ENCODE assay signal across 9 mouse cellular contexts in the genomic region with DNA sequence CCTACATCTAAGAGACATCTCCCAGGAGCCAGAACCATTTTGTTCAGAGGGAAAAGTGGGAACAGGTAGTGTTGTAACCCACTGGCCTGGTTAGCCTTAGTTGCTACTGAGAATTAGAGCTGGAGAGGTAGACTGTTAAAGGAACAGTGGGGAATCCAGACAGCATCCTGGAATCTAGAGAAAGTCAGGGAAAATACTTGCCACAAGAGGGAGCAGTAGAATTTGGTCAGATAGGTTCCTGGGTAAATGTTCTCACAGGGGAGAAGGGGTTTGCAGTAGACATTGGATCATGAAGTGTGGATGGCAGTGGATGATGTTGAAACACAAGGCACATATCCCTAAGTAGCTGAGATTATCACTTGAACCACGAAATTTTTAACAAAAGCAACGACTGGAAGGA.
DNase-seq lines count a peak whose midpoint lies in the region; ATAC-seq and TF ChIP-seq lines count a peak whose summit lies in the region.
"Had no signal": no experiment of that assay in that cellular context is flagged by ENCODE, and none has a peak within 500 bp of the region (broad histone marks: within the 10 kb centered on the region; RNA-seq: fewer than 3 reads in every experiment).

No protein-coding gene starts in this region.

- H3K9me3 ChIP-seq in kidney, postnatal 0 days (replicated peaks; ENCODE audit: low read length), result no peaks in the 10 kb centered on the region
- H3K9me3 ChIP-seq: embryonic facial prominence, embryonic 12.5 days had no signal

- no peak overlapping the region for H3K4me3 ChIP-seq in kidney, postnatal 0 days (replicated peaks; ENCODE audit: low read depth, low read length)
- H3K4me3 ChIP-seq: embryonic facial prominence, embryonic 12.5 days had no signal

- 0 out of 2 replicates have a peak, but pooled peaks cover 7% of the 10 kb centered on the region for H3K4me1 ChIP-seq in kidney, postnatal 0 days (replicated peaks; ENCODE audit: insufficient read depth, low read length)

- no peak for TF ChIP-seq POLR2A in brain, embryonic 14.5 days (IDR thresholded peaks at IDR 0.05; ENCODE audit: borderline replicate concordance, extremely low read depth, insufficient read depth, insufficient read length, poor library complexity, severe bottlenecking)

- H3K9ac ChIP-seq in kidney, postnatal 0 days (ENCODE audit: low read depth, low read length), result no peak overlapping the region
- H3K9ac ChIP-seq: embryonic facial prominence, embryonic 12.5 days had no signal

- H3K27me3 ChIP-seq in kidney, postnatal 0 days (ENCODE audit: insufficient read depth, low read length), result 0 out of 2 replicates have a peak, but pooled peaks cover 1% of the 10 kb centered on the region

- no peak for ATAC-seq in kidney, postnatal 0 days (replicated peaks; ENCODE audit: low FRiP score, low read depth)
- no peak for ATAC-seq in megakaryocyte, adult 5-6 weeks (ENCODE audit: poor library complexity, severe bottlenecking)

- peak; percentile 90 for TF ChIP-seq CTCF in kidney, postnatal 0 days (IDR thresholded peaks at IDR 0.05; ENCODE audit: low read depth)
- peak; percentile 44; the same call in 1 of the 2 replicates for TF ChIP-seq CTCF in brain, embryonic 14.5 days (IDR thresholded peaks at IDR 0.05; ENCODE audit: borderline replicate concordance, extremely low read depth, insufficient read depth, insufficient read length)

- peak; percentile 56 to 81 for DNase-seq in cerebellum, postnatal 10 days
- DNase-seq in cerebellum, adult 9-11 months, result no peak
- peak; percentile 84 for DNase-seq in kidney, postnatal 0 days (ENCODE audit: low spot score)
- no peak for DNase-seq in kidney, postnatal 4 days
- DNase-seq in brain, embryonic 14.5 days (ENCODE audit: low read depth), result peak; percentile 74
- peak; percentile 47 for DNase-seq in lung, postnatal 25 days (ENCODE audit: low spot score)
- no peak for DNase-seq in ovary, adult 18-20 months (ENCODE audit: low spot score)

- H3K27ac ChIP-seq in kidney, postnatal 0 days, result no peak overlapping the region
- H3K27ac ChIP-seq: embryonic facial prominence, embryonic 12.5 days had no signal

- no peaks in the 10 kb centered on the region for H3K36me3 ChIP-seq in kidney, postnatal 0 days (ENCODE audit: insufficient read depth, low read length)
- H3K36me3 ChIP-seq: embryonic facial prominence, embryonic 12.5 days had no signal

- H3K4me2 ChIP-seq in kidney, postnatal 0 days (ENCODE audit: low read length), result peak overlapping the region; percentile 94; the same call in 1 of the 2 replicates
- H3K4me2 ChIP-seq: embryonic facial prominence, embryonic 12.5 days had no signal

- 50% methylated on average over 2 of the region's 2 CpGs for WGBS in kidney, postnatal 0 days

Comparison
In these comparisons a context has a peak if more than half of its experiments do, and no peak if none do; other contexts are left out.
1. DNase-seq: peak in cerebellum, postnatal 10 days (2 of 2), kidney, postnatal 0 days (single experiment), brain, embryonic 14.5 days (single experiment) and lung, postnatal 25 days (single experiment); none in cerebellum, adult 9-11 months (single experiment), kidney, postnatal 4 days (0 of 2) and ovary, adult 18-20 months (single experiment).